Mouse (Mus musculus) forebrain, embryonic 14.5 days (tissue): Measurements from ENCODE around the gene Irgm2. TPM values are rescaled to one million over a fixed set of nuclear protein-coding genes. Genes with fewer than 3 reads are reported as not detected.
"Not testable (repeated sequence)": the region's sequence is repeated elsewhere in the genome, so short reads cannot be mapped to it uniquely, and the experiment has no call there.

Experiments used
- ATAC-seq: fragments of 200-750 bp; cut with Nextera tagmentation; 2 replicates; pipeline ENCODE4 v1.8.0; 2017; ENCODE audit warnings: mild to moderate bottlenecking, moderate library complexity
- DNase-seq: peaks from one replicate; pipeline ENCODE4 v3.0.0-alpha.2; 2015; ENCODE audit warnings: low spot score
- H3K27ac ChIP-seq: fragments of 300-500 bp; sonication (generic); 2 replicates; pipeline ENCODE4 v1.5.1; 2014; ENCODE audit warnings: low read depth, mild to moderate bottlenecking, control low read depth, low read length, moderate library complexity
- H3K27me3 ChIP-seq: fragments of 300-500 bp; sonication (generic); replicated peaks from 2 replicates; pipeline ENCODE4 v1.6.1; 2014; ENCODE audit warnings: low read length, control low read depth, mixed read lengths; ENCODE audit not compliant: control insufficient read depth, insufficient read depth
- H3K36me3 ChIP-seq: fragments of 300-500 bp; sonication (generic); 2 replicates; pipeline ENCODE4 v1.6.1; 2014; ENCODE audit warnings: low read length, control low read depth; ENCODE audit not compliant: control insufficient read depth, insufficient read depth
- H3K4me1 ChIP-seq: fragments of 300-500 bp; sonication (generic); 2 replicates; pipeline ENCODE4 v1.6.1; 2014; ENCODE audit warnings: antibody characterized with exemption, low read length, control low read depth; ENCODE audit not compliant: control insufficient read depth, insufficient read depth
- H3K4me2 ChIP-seq: fragments of 300-500 bp; sonication (generic); 2 replicates; pipeline ENCODE4 v1.6.1; 2014; ENCODE audit warnings: mild to moderate bottlenecking, control low read depth, low read length
- H3K4me3 ChIP-seq: fragments of 300-500 bp; sonication (generic); 2 replicates; pipeline ENCODE4 v1.5.1; 2014; ENCODE audit warnings: low read depth, low read length, control low read depth
- H3K9ac ChIP-seq: fragments of 300-500 bp; sonication (generic); 2 replicates; pipeline ENCODE4 v1.6.1; 2014; ENCODE audit warnings: mild to moderate bottlenecking, low read length, control low read depth, moderate library complexity
- H3K9me3 ChIP-seq: fragments of 300-500 bp; sonication (generic); replicated peaks from 2 replicates; pipeline ENCODE4 v1.6.1; 2016; ENCODE audit warnings: low read length, control low read depth, mixed read lengths; ENCODE audit not compliant: control insufficient read depth
- WGBS: fragments of 180-500 bp; shearing (Covaris S2); extraction: QIAGEN DNeasy Blood & Tissue Kit; methylation state at CpG from one replicate; pipeline ENCODE4 v1.1.7; 2014; 5-methylcytosine and 5-hydroxymethylcytosine counted together
- polyA plus RNA-seq: library from polyadenylated mRNA; unstranded; fragments of >200 nt; fragmentation: Nextera tagmentation; extraction: Ambion mirVana; gene quantifications from 2 replicates; pipeline ENCODE4 v1.2.1, GENCODE M21; 2014

Irgm2 gene
- polyA plus RNA-seq, 1 experiment from 2014 or later = 0.63 TPM

- not testable (repeated sequence) for ATAC-seq, H3K27me3 ChIP-seq, H3K4me1 ChIP-seq, H3K27ac ChIP-seq, H3K9ac ChIP-seq, H3K9me3 ChIP-seq, H3K36me3 ChIP-seq, DNase-seq, H3K4me2 ChIP-seq, H3K4me3 ChIP-seq
- WGBS = 80% methylated on average over 3 of the region's 3 CpGs
These were observed 35.1 kb downstream of the Irgm2 start for GRCm38 (mm10) chr11:58234551-58234950.

- Histone ChIP-seq H3K27me3 (no peaks in the 10 kb centered on the region), H3K4me1 (no peaks in the 10 kb centered on the region), H3K9ac (no peak overlapping the region), H3K4me3 (no peak overlapping the region), H3K4me2 (no peak overlapping the region), H3K36me3 (no peaks in the 10 kb centered on the region), H3K27ac (no peak overlapping the region), H3K9me3 (no peaks in the 10 kb centered on the region)
- ATAC-seq (no peak), DNase-seq (peak; percentile 19)
- WGBS = 16% methylated on average over 6 of the region's 6 CpGs
These were observed 35.7 kb downstream of the Irgm2 start for GRCm38 (mm10) chr11:58235152-58235551.

- Histone ChIP-seq H3K36me3 (no peaks in the 10 kb centered on the region), H3K27me3 (no peaks in the 10 kb centered on the region), H3K4me1 (no peaks in the 10 kb centered on the region), H3K9ac (peak overlapping the region; percentile 22), H3K4me3 (peak overlapping the region; percentile 34), H3K4me2 (peak overlapping the region; percentile 55), H3K9me3 (no peaks in the 10 kb centered on the region), H3K27ac (no peak overlapping the region)
- DNase-seq (peak; percentile 61), ATAC-seq (peak; percentile 79)
- WGBS = 2% methylated on average over 37 of the region's 37 CpGs
These were observed 39.7 kb downstream of the Irgm2 start for GRCm38 (mm10) chr11:58238840-58239791.

DNA sequence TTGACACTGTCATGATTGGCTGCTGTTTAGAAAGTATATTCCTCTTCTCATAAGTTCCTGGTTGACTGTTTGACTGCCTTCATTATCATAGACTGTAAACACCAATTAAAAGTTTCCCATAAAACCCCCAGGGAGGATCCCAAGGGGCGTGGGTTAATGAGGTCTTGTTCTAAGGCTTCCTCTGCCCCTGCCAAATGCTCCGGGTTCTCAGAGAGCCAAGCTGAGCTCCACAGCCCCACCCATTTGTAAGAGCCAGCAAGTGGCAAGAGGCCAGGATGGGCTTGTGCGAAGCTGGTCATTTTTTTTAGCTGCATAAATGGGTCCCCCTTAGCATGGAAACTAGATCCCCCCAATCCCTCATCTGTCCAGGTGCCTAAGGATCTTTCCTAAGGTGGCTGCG lies 47.9 kb downstream of the Irgm2 start:
- DNase-seq = peak; percentile 58
- 35% methylated on average over 4 of the region's 4 CpGs for WGBS
- no peak for ATAC-seq

GRCm38 (mm10) chr11:58249203-58249981 lies 50.0 kb downstream of the Irgm2 start:
- Histone ChIP-seq H3K9me3 (no peaks in the 10 kb centered on the region), H3K9ac (no peak overlapping the region), H3K27me3 (no peaks in the 10 kb centered on the region), H3K27ac (no peak overlapping the region), H3K4me2 (no peak overlapping the region), H3K36me3 (no peaks in the 10 kb centered on the region), H3K4me1 (no peaks in the 10 kb centered on the region), H3K4me3 (no peak overlapping the region)
- WGBS = 89% methylated on average over 7 of the region's 7 CpGs
- DNase-seq = no peak
- no peak for ATAC-seq

More for the DNA sequence above, 47.9 kb downstream of the Irgm2 start:
- Histone ChIP-seq H3K27ac (no peak overlapping the region), H3K4me1 (no peaks in the 10 kb centered on the region), H3K9me3 (no peaks in the 10 kb centered on the region), H3K36me3 (no peaks in the 10 kb centered on the region), H3K9ac (no peak overlapping the region), H3K4me3 (no peak overlapping the region), H3K4me2 (no peak overlapping the region), H3K27me3 (no peaks in the 10 kb centered on the region)

GRCm38 (mm10) chr11:58250550-58250949 lies 51.1 kb downstream of the Irgm2 start:
- Histone ChIP-seq H3K4me1 (no peaks in the 10 kb centered on the region), H3K4me3 (no peak overlapping the region), H3K9me3 (no peaks in the 10 kb centered on the region), H3K27ac (no peak overlapping the region), H3K4me2 (no peak overlapping the region), H3K9ac (no peak overlapping the region), H3K36me3 (no peaks in the 10 kb centered on the region), H3K27me3 (no peaks in the 10 kb centered on the region)
- WGBS = 76% methylated on average over 5 of the region's 5 CpGs
- DNase-seq (no peak), ATAC-seq (no peak)

- no peak for DNase-seq
These were observed 55.0 kb downstream of the Irgm2 start for GRCm38 (mm10) chr11:58254411-58254810.

DNA sequence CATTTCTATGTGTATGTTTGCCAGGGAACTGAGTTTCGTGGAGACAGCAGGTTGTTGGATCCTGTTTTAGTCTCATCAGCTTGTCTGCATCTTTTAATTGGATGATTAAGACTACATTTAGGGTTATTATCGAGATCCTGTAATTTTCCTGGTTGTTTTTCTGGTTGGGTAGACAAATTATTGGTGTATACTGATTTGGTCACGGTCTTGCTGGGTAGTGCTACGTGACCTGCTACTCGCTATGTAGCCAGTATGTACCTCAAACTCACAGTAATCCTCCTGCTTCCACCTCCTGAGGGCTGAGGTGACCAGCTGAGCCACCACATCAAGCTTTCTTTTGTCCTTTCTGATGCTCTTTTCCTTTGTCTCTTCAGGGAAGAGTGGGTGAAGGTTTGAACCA lies 58.4 kb downstream of the Irgm2 start:
- ATAC-seq (no peak), DNase-seq (no peak)
- no peaks in the 10 kb centered on the region for H3K27me3 ChIP-seq
- no peaks in the 10 kb centered on the region for H3K4me1 ChIP-seq
- no peak overlapping the region for H3K4me2 ChIP-seq
- H3K9me3 ChIP-seq = no peaks in the 10 kb centered on the region
- no peak overlapping the region for H3K4me3 ChIP-seq
- no peaks in the 10 kb centered on the region for H3K36me3 ChIP-seq
- H3K27ac ChIP-seq = no peak overlapping the region
- no peak overlapping the region for H3K9ac ChIP-seq
- WGBS = 72% methylated on average over 5 of the region's 5 CpGs

More at GRCm38 (mm10) chr11:58254411-58254810, 55.0 kb downstream of the Irgm2 start:
- Histone ChIP-seq H3K4me2 (no peak overlapping the region), H3K36me3 (no peaks in the 10 kb centered on the region), H3K4me1 (no peaks in the 10 kb centered on the region), H3K27me3 (no peaks in the 10 kb centered on the region), H3K27ac (no peak overlapping the region), H3K4me3 (no peak overlapping the region), H3K9me3 (no peaks in the 10 kb centered on the region), H3K9ac (no peak overlapping the region)
- WGBS = 94% methylated on average over 3 of the region's 3 CpGs
- no peak for ATAC-seq
